Mouse (Mus musculus) embryonic facial prominence, embryonic 11.5 days (tissue): ENCODE results near the gene Fam89a. TPM values are rescaled to one million over a fixed set of nuclear protein-coding genes. Genes with fewer than 3 reads are reported as not detected.

Experiments used
- ATAC-seq: fragments of 200-750 bp; cut with Nextera tagmentation; replicated peaks from 2 replicates; pipeline ENCODE4 v1.8.0; 2017; ENCODE audit warnings: low read depth; ENCODE audit not compliant: insufficient number of reproducible peaks, low FRiP score, low TSS enrichment
- DNase-seq: peaks from one replicate; pipeline ENCODE4 v3.0.0-alpha.2; 2015; ENCODE audit warnings: low spot score
- H3K27ac ChIP-seq: fragments of 300-500 bp; sonication (generic); replicated peaks from 2 replicates; pipeline ENCODE4 v1.5.1; 2014; ENCODE audit warnings: mild to moderate bottlenecking, low read depth, low read length, control low read depth
- H3K27me3 ChIP-seq: fragments of 300-500 bp; sonication (generic); 2 replicates; pipeline ENCODE4 v1.6.1; 2014; ENCODE audit warnings: mild to moderate bottlenecking, low read length, moderate library complexity, mixed read lengths; ENCODE audit not compliant: control insufficient read depth, insufficient read depth
- H3K36me3 ChIP-seq: fragments of 300-500 bp; sonication (generic); replicated peaks from 2 replicates; pipeline ENCODE4 v1.6.1; 2014; ENCODE audit warnings: low read depth, mild to moderate bottlenecking, low read length, moderate library complexity, mixed read lengths; ENCODE audit not compliant: control insufficient read depth, insufficient read depth
- H3K4me1 ChIP-seq: fragments of 300-500 bp; sonication (generic); 2 replicates; pipeline ENCODE4 v1.6.1; 2014; ENCODE audit warnings: low read length, mixed read lengths; ENCODE audit not compliant: control insufficient read depth, insufficient read depth
- H3K4me2 ChIP-seq: fragments of 300-500 bp; sonication (generic); 2 replicates; pipeline ENCODE4 v1.6.1; 2014; ENCODE audit warnings: low read depth, mild to moderate bottlenecking, control low read depth, low read length, moderate library complexity
- H3K4me3 ChIP-seq: fragments of 300-500 bp; sonication (generic); 2 replicates; pipeline ENCODE4 v1.5.1; 2014; ENCODE audit warnings: low read depth, low read length, control low read depth
- H3K9ac ChIP-seq: fragments of 300-500 bp; sonication (generic); replicated peaks from 2 replicates; pipeline ENCODE4 v1.6.1; 2014; ENCODE audit warnings: mild to moderate bottlenecking, control low read depth, low read length
- H3K9me3 ChIP-seq: fragments of 300-500 bp; sonication (generic); replicated peaks from 2 replicates; pipeline ENCODE4 v1.6.1; 2016; ENCODE audit warnings: mild to moderate bottlenecking, low read length, inconsistent platforms, mixed read lengths; ENCODE audit not compliant: control insufficient read depth
- WGBS: fragments of 180-500 bp; shearing (Covaris S2); extraction: QIAGEN DNeasy Blood & Tissue Kit; methylation state at CpG from one replicate; pipeline ENCODE4 v1.1.7; 2014; 5-methylcytosine and 5-hydroxymethylcytosine counted together
- polyA plus RNA-seq: library from polyadenylated mRNA; unstranded; fragments of >200 nt; fragmentation: Nextera tagmentation; extraction: Ambion mirVana; gene quantifications from 2 replicates; pipeline ENCODE4 v1.2.1, GENCODE M21; 2014

The Fam89a gene
- polyA plus RNA-seq, 1 experiment from 2014 or later: 6.0 TPM

DNA sequence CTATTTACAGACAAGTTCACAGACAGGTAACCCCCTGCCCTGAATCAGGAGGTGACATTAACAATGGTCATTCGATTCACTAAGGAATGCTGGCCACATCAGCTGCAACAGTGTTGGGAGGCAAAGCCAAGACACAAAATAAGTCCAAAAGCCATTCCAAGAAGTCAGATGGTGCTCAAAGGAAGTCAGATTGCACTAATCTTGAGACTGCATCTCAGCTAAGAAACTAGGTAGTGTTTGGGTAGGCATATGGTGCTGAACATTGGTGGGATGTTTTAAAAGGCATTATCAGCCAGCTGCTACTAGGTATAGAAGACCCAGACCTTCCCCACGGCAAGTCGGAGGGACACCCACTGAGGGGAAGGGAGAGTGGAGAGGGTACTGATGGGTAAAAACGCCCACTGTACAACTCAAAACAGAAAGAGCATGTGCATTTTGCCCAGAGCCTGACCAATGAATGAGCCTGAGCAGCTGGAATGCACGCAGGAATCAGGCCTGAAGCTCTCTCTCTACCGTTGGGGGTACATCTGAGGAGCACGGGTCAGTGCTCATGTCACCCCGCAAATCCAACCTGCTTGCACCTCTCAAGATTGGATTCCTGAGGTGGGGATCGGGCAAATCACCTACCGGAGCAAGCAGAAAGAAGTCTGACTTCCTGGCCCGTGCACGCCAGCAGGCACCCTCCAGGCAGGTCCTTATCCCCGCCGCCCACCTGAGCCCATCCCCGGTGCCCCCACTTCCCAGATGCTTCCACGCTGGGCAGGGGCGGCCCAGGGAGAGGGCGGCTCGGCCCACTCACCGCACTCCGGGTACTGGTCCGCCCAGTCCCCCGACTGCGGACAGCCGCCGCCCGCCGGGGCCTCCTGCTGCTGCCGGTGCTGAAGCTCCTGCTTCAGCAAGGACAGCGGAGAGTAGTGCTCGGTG is 30.4 kb downstream of the Fam89a start:
- Histone ChIP-seq H3K36me3 (peaks cover 2% of the 10 kb centered on the region; the same call in 1 of the 2 replicates), H3K9ac (peak overlapping the region; percentile 84), H3K9me3 (no peaks in the 10 kb centered on the region), H3K27me3 (no peaks in the 10 kb centered on the region), H3K27ac (no peak overlapping the region), H3K4me3 (peak overlapping the region; percentile 98), H3K4me2 (peak overlapping the region; percentile 84), H3K4me1 (peaks cover 4% of the 10 kb centered on the region)
- WGBS: 2% methylated on average over 31 of the region's 31 CpGs
- peak; percentile 70 for ATAC-seq
- no peak for DNase-seq

GRCm38 (mm10) chr8:124720133-124720532 is 31.5 kb downstream of the Fam89a start:
- Histone ChIP-seq H3K4me1 (peaks cover 4% of the 10 kb centered on the region), H3K4me2 (no peak overlapping the region), H3K27me3 (no peaks in the 10 kb centered on the region), H3K9me3 (no peaks in the 10 kb centered on the region), H3K27ac (no peak overlapping the region), H3K4me3 (no peak overlapping the region), H3K9ac (no peak overlapping the region), H3K36me3 (no peaks in the 10 kb centered on the region)
- DNase-seq (no peak), ATAC-seq (no peak)
- 74% methylated on average over 7 of the region's 7 CpGs for WGBS

DNA sequence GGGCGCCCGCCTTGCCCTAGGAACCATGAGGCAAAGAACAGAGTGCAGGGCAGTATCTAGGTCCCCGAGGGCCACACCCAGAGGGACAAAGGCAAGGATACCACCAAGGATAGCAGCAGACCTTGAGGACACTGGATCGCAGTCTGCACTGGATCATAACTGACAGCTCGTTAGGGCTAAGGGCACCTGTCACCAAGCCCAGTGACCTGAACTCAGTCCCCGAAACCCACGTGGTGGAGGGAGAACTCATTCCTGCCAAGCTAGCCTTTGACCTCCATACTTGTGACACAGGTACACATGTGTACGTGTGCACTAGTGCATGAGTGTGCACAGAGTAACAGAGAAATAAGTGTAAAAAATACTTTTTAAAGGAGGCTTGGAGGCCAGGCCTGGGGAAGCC is 35.9 kb downstream of the Fam89a start:
- no peak overlapping the region for H3K4me2 ChIP-seq
- H3K9ac ChIP-seq: no peak overlapping the region
- no peaks in the 10 kb centered on the region for H3K9me3 ChIP-seq
- H3K4me1 ChIP-seq: peaks cover 4% of the 10 kb centered on the region
- DNase-seq: no peak
- no peaks in the 10 kb centered on the region for H3K27me3 ChIP-seq
- H3K36me3 ChIP-seq: peaks cover 5% of the 10 kb centered on the region
- WGBS: 88% methylated on average over 8 of the region's 8 CpGs
- no peak for ATAC-seq
- H3K4me3 ChIP-seq: no peak overlapping the region
- no peak overlapping the region for H3K27ac ChIP-seq

GRCm38 (mm10) chr8:124713207-124713606 is 38.4 kb downstream of the Fam89a start:
- Histone ChIP-seq H3K27me3 (no peaks in the 10 kb centered on the region), H3K4me3 (no peak overlapping the region), H3K4me2 (no peak overlapping the region), H3K36me3 (peaks cover 5% of the 10 kb centered on the region), H3K9me3 (no peaks in the 10 kb centered on the region), H3K27ac (no peak overlapping the region), H3K9ac (no peak overlapping the region), H3K4me1 (no peaks in the 10 kb centered on the region)
- no peak for DNase-seq
- ATAC-seq: no peak
- WGBS: 91% methylated on average over 6 of the region's 6 CpGs

GRCm38 (mm10) chr8:124705823-124706222 is 45.8 kb downstream of the Fam89a start:
- H3K4me3 ChIP-seq: no peak overlapping the region
- 95% methylated on average over 8 of the region's 8 CpGs for WGBS
- H3K4me2 ChIP-seq: no peak overlapping the region
- ATAC-seq: no peak
- no peaks in the 10 kb centered on the region for H3K27me3 ChIP-seq
- H3K9ac ChIP-seq: no peak overlapping the region
- H3K9me3 ChIP-seq: no peaks in the 10 kb centered on the region
- H3K36me3 ChIP-seq: no peaks in the 10 kb centered on the region; the same call in 1 of the 2 replicates
- no peak for DNase-seq
- H3K27ac ChIP-seq: no peak overlapping the region
- H3K4me1 ChIP-seq: no peaks in the 10 kb centered on the region

- Histone ChIP-seq H3K9me3 (no peaks in the 10 kb centered on the region), H3K27ac (no peak overlapping the region), H3K4me3 (no peak overlapping the region), H3K27me3 (no peaks in the 10 kb centered on the region), H3K9ac (no peak overlapping the region), H3K4me2 (no peak overlapping the region), H3K36me3 (no peaks in the 10 kb centered on the region; the same call in none of the 2 replicates), H3K4me1 (no peaks in the 10 kb centered on the region)
- DNase-seq (no peak), ATAC-seq (no peak)
- 91% methylated on average over 4 of the region's 4 CpGs for WGBS
Observed at GRCm38 (mm10) chr8:124704376-124704775, 47.3 kb downstream of the Fam89a start.

DNA sequence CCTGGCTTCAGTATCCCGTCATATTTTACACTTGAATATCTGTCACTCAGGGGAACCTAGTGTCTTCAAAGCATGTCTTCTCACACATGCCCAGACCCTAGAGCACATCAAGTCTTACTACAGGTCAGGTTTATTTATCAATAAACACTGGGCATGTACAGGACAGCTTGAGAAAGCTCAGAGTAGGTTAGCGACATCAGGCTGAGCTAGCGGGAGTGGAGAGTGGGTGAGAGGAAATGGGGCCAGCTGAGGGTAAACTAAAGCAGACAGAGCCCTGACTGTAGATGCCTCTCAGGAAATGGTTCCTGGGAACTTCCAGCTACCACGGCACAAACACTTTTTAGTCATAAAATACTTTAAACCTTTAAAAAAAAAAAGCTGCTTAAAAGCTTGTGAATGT is 48.1 kb downstream of the Fam89a start:
- H3K4me1 ChIP-seq: no peaks in the 10 kb centered on the region
- H3K9ac ChIP-seq: no peak overlapping the region
- ATAC-seq: no peak
- no peak overlapping the region for H3K4me2 ChIP-seq
- no peaks in the 10 kb centered on the region for H3K9me3 ChIP-seq
- no peak overlapping the region for H3K4me3 ChIP-seq
- no peak for DNase-seq
- H3K27me3 ChIP-seq: no peaks in the 10 kb centered on the region
- no peak overlapping the region for H3K27ac ChIP-seq
- H3K36me3 ChIP-seq: no peaks in the 10 kb centered on the region; the same call in 1 of the 2 replicates
- WGBS: 66% methylated on average over 4 of the region's 4 CpGs

- Histone ChIP-seq H3K27ac (no peak overlapping the region), H3K27me3 (no peaks in the 10 kb centered on the region), H3K4me3 (no peak overlapping the region), H3K9ac (no peak overlapping the region), H3K9me3 (no peaks in the 10 kb centered on the region), H3K36me3 (no peaks in the 10 kb centered on the region; the same call in 1 of the 2 replicates), H3K4me1 (no peaks in the 10 kb centered on the region), H3K4me2 (no peak overlapping the region)
- ATAC-seq (no peak), DNase-seq (no peak)
- 85% methylated on average over 3 of the region's 3 CpGs for WGBS
Observed at GRCm38 (mm10) chr8:124702183-124702582, 49.4 kb downstream of the Fam89a start.
